Mouse (Mus musculus) macrophage (primary cell): ENCODE results near the gene Krt80. TPM values are rescaled to one million over a fixed set of nuclear protein-coding genes. Genes with fewer than 3 reads are reported as not detected.
A peak's percentile ranks its signal among the peaks of the same experiment; 100 is the strongest.
"Not testable (repeated sequence)": the region's sequence is repeated elsewhere in the genome, so short reads cannot be mapped to it uniquely, and the experiment has no call there.

Source experiments
- H3K27ac ChIP-seq: fragments of 350-480 bp; formaldehyde crosslinking; 2 replicates; pipeline ENCODE4 v1.9.0; 2021
- H3K36me3 ChIP-seq: fragments of 350-480 bp; formaldehyde crosslinking; 2 replicates; pipeline ENCODE4 v1.9.0; 2021; ENCODE audit errors: inconsistent target
- H3K4me3 ChIP-seq: fragments of 350-480 bp; formaldehyde crosslinking; 2 replicates; pipeline ENCODE4 v1.9.0; 2021; ENCODE audit errors: inconsistent target
- H3K79me2 ChIP-seq: fragments of 350-480 bp; formaldehyde crosslinking; 2 replicates; pipeline ENCODE4 v1.9.0; 2021; ENCODE audit errors: inconsistent target
- WGBS: methylation state at CpG from one replicate; pipeline ENCODE4 v1.1.7; 2026; ENCODE audit warnings: inconsistent platforms; ENCODE audit not compliant: missing documents; 5-methylcytosine and 5-hydroxymethylcytosine counted together
- polyA plus RNA-seq: library from polyadenylated mRNA; stranded (reverse); fragments of 250-400 nt; gene quantifications from 3 replicates; pipeline ENCODE4 v1.2.4, GENCODE M21; 2018; ENCODE audit warnings: inconsistent platforms

Krt80 gene
- polyA plus RNA-seq, 1 experiment from 2014 or later, result 0.83 TPM

GRCm38 (mm10) chr15:101339537-101339936 is 30.4 kb downstream of the Krt80 start:
- Histone ChIP-seq H3K36me3 (no peaks in the 10 kb centered on the region), H3K4me3 (no peak overlapping the region), H3K79me2 (no peaks in the 10 kb centered on the region), H3K27ac (no peak overlapping the region)
- 0% methylated on average over 2 of the region's 2 CpGs for WGBS

- Histone ChIP-seq H3K4me3 (no peak overlapping the region), H3K79me2 (no peaks in the 10 kb centered on the region), H3K36me3 (no peaks in the 10 kb centered on the region), H3K27ac (peak overlapping the region; percentile 96)
- 95% methylated on average over 4 of the region's 4 CpGs for WGBS
Observed at GRCm38 (mm10) chr15:101338359-101338758, 31.6 kb downstream of the Krt80 start.

- no peaks in the 10 kb centered on the region for H3K79me2 ChIP-seq
- whole genome bisulfite sequencing, result 9% methylated on average over 24 of the region's 24 CpGs
Observed at GRCm38 (mm10) chr15:101336474-101337174, 33.3 kb downstream of the Krt80 start.

GRCm38 (mm10) chr15:101333648-101334047 is 36.3 kb downstream of the Krt80 start:
- WGBS, result 5% methylated on average over 4 of the region's 4 CpGs
- H3K27ac ChIP-seq, result peak overlapping the region; percentile 96
- H3K79me2 ChIP-seq, result no peaks in the 10 kb centered on the region
- no peak overlapping the region for H3K4me3 ChIP-seq
- H3K36me3 ChIP-seq, result no peaks in the 10 kb centered on the region

More at GRCm38 (mm10) chr15:101336474-101337174, 33.3 kb downstream of the Krt80 start:
- Histone ChIP-seq H3K36me3 (no peaks in the 10 kb centered on the region), H3K27ac (peak overlapping the region; percentile 96), H3K4me3 (no peak overlapping the region; the same call in 1 of the 2 replicates)

- Histone ChIP-seq H3K4me3 (no peak overlapping the region), H3K27ac (peak overlapping the region; percentile 96), H3K36me3 (no peaks in the 10 kb centered on the region), H3K79me2 (no peaks in the 10 kb centered on the region)
- 33% methylated on average over 1 of the region's 1 CpGs for WGBS
Observed at GRCm38 (mm10) chr15:101333165-101333564, 36.8 kb downstream of the Krt80 start.

- Histone ChIP-seq H3K36me3 (no peaks in the 10 kb centered on the region), H3K4me3 (no peak overlapping the region), H3K79me2 (no peaks in the 10 kb centered on the region), H3K27ac (no peak overlapping the region)
- WGBS, result 88% methylated on average over 4 of the region's 4 CpGs
Observed at GRCm38 (mm10) chr15:101332370-101332769, 37.6 kb downstream of the Krt80 start.

- no peaks in the 10 kb centered on the region for H3K36me3 ChIP-seq
- no peaks in the 10 kb centered on the region for H3K79me2 ChIP-seq
- WGBS, result 95% methylated on average over 4 of the region's 4 CpGs
Observed at GRCm38 (mm10) chr15:101331090-101331489, 38.9 kb downstream of the Krt80 start.

GRCm38 (mm10) chr15:101329564-101329892 is 40.4 kb downstream of the Krt80 start:
- WGBS, result 84% methylated on average over 3 of the region's 3 CpGs
- H3K36me3 ChIP-seq, result no peaks in the 10 kb centered on the region
- H3K79me2 ChIP-seq, result no peaks in the 10 kb centered on the region
- H3K4me3 ChIP-seq, result no peak overlapping the region
- no peak overlapping the region for H3K27ac ChIP-seq

More at GRCm38 (mm10) chr15:101331090-101331489, 38.9 kb downstream of the Krt80 start:
- Histone ChIP-seq H3K27ac (no peak overlapping the region), H3K4me3 (no peak overlapping the region)

- Histone ChIP-seq H3K4me3 (no peak overlapping the region), H3K79me2 (no peaks in the 10 kb centered on the region), H3K27ac (no peak overlapping the region), H3K36me3 (no peaks in the 10 kb centered on the region)
- WGBS, result 94% methylated on average over 3 of the region's 3 CpGs
Observed at GRCm38 (mm10) chr15:101328876-101329563, 40.9 kb downstream of the Krt80 start.

- WGBS, result 0% methylated on average over 6 of the region's 6 CpGs
- no peak overlapping the region for H3K4me3 ChIP-seq
- H3K79me2 ChIP-seq, result no peaks in the 10 kb centered on the region
- no peak overlapping the region for H3K27ac ChIP-seq
- no peaks in the 10 kb centered on the region for H3K36me3 ChIP-seq
Observed at GRCm38 (mm10) chr15:101327282-101327681, 42.7 kb downstream of the Krt80 start.

- H3K36me3 ChIP-seq, result no peaks in the 10 kb centered on the region
- H3K4me3 ChIP-seq, result no peak overlapping the region
- H3K79me2 ChIP-seq, result no peaks in the 10 kb centered on the region
- no peak overlapping the region for H3K27ac ChIP-seq
- whole genome bisulfite sequencing, result 35% methylated on average over 10 of the region's 10 CpGs
Observed at GRCm38 (mm10) chr15:101325991-101326534, 43.9 kb downstream of the Krt80 start.

- not testable (repeated sequence) for H3K36me3 ChIP-seq, H3K4me3 ChIP-seq, H3K79me2 ChIP-seq, H3K27ac ChIP-seq
Observed at GRCm38 (mm10) chr15:101324409-101324808, 45.6 kb downstream of the Krt80 start.

GRCm38 (mm10) chr15:101323511-101323910 is 46.5 kb downstream of the Krt80 start:
- H3K27ac ChIP-seq, result no peak overlapping the region

GRCm38 (mm10) chr15:101322640-101323039 is 47.3 kb downstream of the Krt80 start:
- Histone ChIP-seq H3K27ac (no peak overlapping the region), H3K79me2 (no peaks in the 10 kb centered on the region), H3K36me3 (no peaks in the 10 kb centered on the region), H3K4me3 (no peak overlapping the region)
- 89% methylated on average over 7 of the region's 7 CpGs for WGBS

More at GRCm38 (mm10) chr15:101323511-101323910, 46.5 kb downstream of the Krt80 start:
- H3K4me3 ChIP-seq, result no peak overlapping the region
- H3K36me3 ChIP-seq, result no peaks in the 10 kb centered on the region
- no peaks in the 10 kb centered on the region for H3K79me2 ChIP-seq
- 84% methylated on average over 5 of the region's 5 CpGs for WGBS

- H3K79me2 ChIP-seq, result no peaks in the 10 kb centered on the region; the same call in 1 of the 2 replicates
- no peak overlapping the region for H3K27ac ChIP-seq
- 89% methylated on average over 5 of the region's 5 CpGs for WGBS
- no peak overlapping the region for H3K4me3 ChIP-seq
- H3K36me3 ChIP-seq, result no peaks in the 10 kb centered on the region
Observed at GRCm38 (mm10) chr15:101322106-101322505, 47.9 kb downstream of the Krt80 start.
